Mouse (Mus musculus): Measurements from ENCODE around the gene Prkd2.

DNA sequence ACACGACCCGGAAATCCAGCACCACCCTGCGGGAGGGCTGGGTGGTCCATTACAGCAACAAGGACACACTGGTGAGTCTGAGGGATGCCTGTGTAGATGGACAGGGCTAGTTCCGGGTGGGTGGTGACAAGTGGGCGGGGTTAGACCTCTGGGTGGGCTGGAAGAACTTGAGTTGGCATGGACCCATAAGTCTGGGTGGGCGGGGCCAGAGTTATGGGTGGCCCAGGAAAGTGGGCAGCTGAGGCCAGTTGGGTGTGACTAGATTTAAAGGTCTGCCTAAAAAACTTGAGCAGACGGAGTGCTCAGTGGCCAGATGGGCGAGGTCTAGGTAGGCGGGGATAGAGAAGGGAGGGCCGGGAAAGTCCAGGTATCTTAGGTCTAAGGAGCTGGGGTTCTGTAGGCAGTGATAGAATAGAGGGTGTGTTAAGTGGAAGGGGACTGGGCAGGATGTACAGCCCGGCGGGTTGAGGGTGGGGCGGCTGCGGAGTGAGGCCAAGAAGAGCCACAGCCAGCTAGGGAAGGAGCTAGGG, 10.7 kb downstream of the Prkd2 start:
- TF ChIP-seq CTCF (IDR thresholded peaks at IDR 0.05; ENCODE audit: low read depth, low read length) (no peak), TAL1 (conservative IDR thresholded peaks at IDR 0.05; ENCODE audit: low read depth, low read length) (no peak), GATA1 (IDR thresholded peaks at IDR 0.05; ENCODE audit: borderline replicate concordance, low read length) (no peak), POLR2AphosphoS5 (IDR thresholded peaks at IDR 0.05; ENCODE audit: insufficient replicate concordance, low read depth, low read length) (no peak), GATA2 (IDR thresholded peaks at IDR 0.05; ENCODE audit: borderline replicate concordance, low read depth, low read length) (no peak)

All from G1E (cell line).